Mouse (Mus musculus): ENCODE measurements around the gene Sart1.

DNA sequence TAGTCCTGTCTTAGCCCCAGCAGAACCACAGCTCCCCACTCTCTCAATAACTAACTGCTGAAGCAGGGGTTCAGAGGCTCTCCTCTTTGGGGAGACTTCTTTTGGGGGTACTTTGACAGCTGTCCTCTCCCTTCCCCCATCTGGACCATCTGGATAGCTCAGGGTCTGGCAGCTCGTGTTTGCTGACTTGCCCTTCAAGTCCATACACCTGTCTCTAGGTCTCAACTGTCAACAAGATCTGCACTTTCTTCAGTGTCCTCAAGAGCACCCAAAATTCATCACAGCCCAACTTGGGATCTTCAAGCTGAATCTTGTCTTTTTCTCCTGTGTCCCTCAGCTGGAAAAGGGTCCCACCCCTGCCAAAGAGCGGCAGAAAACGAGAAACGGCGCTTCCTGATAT is 33.3 kb upstream of the Sart1 start:
- TF ChIP-seq POLR2A (IDR thresholded peaks at IDR 0.05; ENCODE audit: control insufficient read depth, extremely low read depth, insufficient read depth, low read length, poor library complexity), result no peak
- no peak for TF ChIP-seq CTCF (IDR thresholded peaks at IDR 0.05; ENCODE audit: borderline replicate concordance, control insufficient read depth, extremely low read depth, insufficient read depth, low read length, poor library complexity)
